Mouse (Mus musculus): Measurements from ENCODE around the gene Mlh3.

- TF ChIP-seq POLR2A (IDR thresholded peaks at IDR 0.05; ENCODE audit: low read depth, low read length) = no peak
- no peak for TF ChIP-seq CTCF (IDR thresholded peaks at IDR 0.05; ENCODE audit: extremely low read depth, insufficient read length, insufficient replicate concordance, low read depth, low read length)
Observed at GRCm38 (mm10) chr12:85280845-85281651, 10.6 kb upstream of the Mlh3 start.

Data from small intestine, adult 2 months (tissue).